Mouse (Mus musculus): ENCODE data around the gene Upk2.

DNA sequence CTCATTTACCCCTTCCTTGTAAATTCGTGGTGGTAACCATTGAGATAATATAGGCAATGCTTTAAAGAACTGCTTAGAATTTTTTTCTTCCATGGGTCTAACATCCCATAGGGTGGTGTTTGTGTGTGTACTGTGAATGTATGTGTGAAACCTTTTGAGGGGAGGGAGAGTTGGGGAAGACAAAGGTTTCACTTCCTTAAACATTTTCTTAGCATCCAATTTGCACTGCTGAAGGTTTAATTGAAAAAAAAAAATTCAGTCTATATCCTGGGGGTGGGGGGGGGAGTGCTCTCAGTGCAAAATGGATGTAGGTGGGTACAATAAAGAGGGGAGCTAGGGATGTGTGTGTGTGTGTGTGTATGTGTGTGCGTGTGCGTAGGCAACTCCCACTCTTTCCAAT, 27.3 kb upstream of the Upk2 start:
- no peak for TF ChIP-seq POLR2A (IDR thresholded peaks at IDR 0.05; ENCODE audit: borderline replicate concordance, extremely low read depth, insufficient read depth, insufficient read length, poor library complexity, severe bottlenecking)
- no peak for TF ChIP-seq CTCF (IDR thresholded peaks at IDR 0.05; ENCODE audit: borderline replicate concordance, extremely low read depth, insufficient read depth, insufficient read length)
